Mouse (Mus musculus) forebrain, embryonic 14.5 days (tissue): ENCODE results near the gene Trpm3. TPM values are rescaled to one million over a fixed set of nuclear protein-coding genes. Genes with fewer than 3 reads are reported as not detected.
A peak's percentile ranks its signal among the peaks of the same experiment; 100 is the strongest.

Experiments
- ATAC-seq: fragments of 200-750 bp; cut with Nextera tagmentation; 2 replicates; pipeline ENCODE4 v1.8.0; 2017; ENCODE audit warnings: mild to moderate bottlenecking, moderate library complexity
- DNase-seq: peaks from one replicate; pipeline ENCODE4 v3.0.0-alpha.2; 2015; ENCODE audit warnings: low spot score
- H3K27ac ChIP-seq: fragments of 300-500 bp; sonication (generic); 2 replicates; pipeline ENCODE4 v1.5.1; 2014; ENCODE audit warnings: low read depth, mild to moderate bottlenecking, control low read depth, low read length, moderate library complexity
- H3K27me3 ChIP-seq: fragments of 300-500 bp; sonication (generic); replicated peaks from 2 replicates; pipeline ENCODE4 v1.6.1; 2014; ENCODE audit warnings: low read length, control low read depth, mixed read lengths; ENCODE audit not compliant: control insufficient read depth, insufficient read depth
- H3K36me3 ChIP-seq: fragments of 300-500 bp; sonication (generic); 2 replicates; pipeline ENCODE4 v1.6.1; 2014; ENCODE audit warnings: low read length, control low read depth; ENCODE audit not compliant: control insufficient read depth, insufficient read depth
- H3K4me1 ChIP-seq: fragments of 300-500 bp; sonication (generic); 2 replicates; pipeline ENCODE4 v1.6.1; 2014; ENCODE audit warnings: antibody characterized with exemption, low read length, control low read depth; ENCODE audit not compliant: control insufficient read depth, insufficient read depth
- H3K4me2 ChIP-seq: fragments of 300-500 bp; sonication (generic); 2 replicates; pipeline ENCODE4 v1.6.1; 2014; ENCODE audit warnings: mild to moderate bottlenecking, control low read depth, low read length
- H3K4me3 ChIP-seq: fragments of 300-500 bp; sonication (generic); 2 replicates; pipeline ENCODE4 v1.5.1; 2014; ENCODE audit warnings: low read depth, low read length, control low read depth
- H3K9ac ChIP-seq: fragments of 300-500 bp; sonication (generic); 2 replicates; pipeline ENCODE4 v1.6.1; 2014; ENCODE audit warnings: mild to moderate bottlenecking, low read length, control low read depth, moderate library complexity
- H3K9me3 ChIP-seq: fragments of 300-500 bp; sonication (generic); replicated peaks from 2 replicates; pipeline ENCODE4 v1.6.1; 2016; ENCODE audit warnings: low read length, control low read depth, mixed read lengths; ENCODE audit not compliant: control insufficient read depth
- WGBS: fragments of 180-500 bp; shearing (Covaris S2); extraction: QIAGEN DNeasy Blood & Tissue Kit; methylation state at CpG from one replicate; pipeline ENCODE4 v1.1.7; 2014; 5-methylcytosine and 5-hydroxymethylcytosine counted together
- polyA plus RNA-seq: library from polyadenylated mRNA; unstranded; fragments of >200 nt; fragmentation: Nextera tagmentation; extraction: Ambion mirVana; gene quantifications from 2 replicates; pipeline ENCODE4 v1.2.1, GENCODE M21; 2014

The Trpm3 gene
- polyA plus RNA-seq, 1 experiment from 2014 or later = 10.7 TPM

GRCm38 (mm10) chr19:22938848-22939724 is 800.2 kb downstream of the Trpm3 start:
- 38% methylated on average over 14 of the region's 14 CpGs for WGBS
- H3K4me3 ChIP-seq = no peak overlapping the region
- peak; percentile 43 for DNase-seq
- no peak overlapping the region for H3K4me2 ChIP-seq
- no peak overlapping the region for H3K27ac ChIP-seq
- ATAC-seq = peak; percentile 36; the same call in 1 of the 2 replicates
- peaks cover 10% of the 10 kb centered on the region; the same call in 1 of the 2 replicates for H3K4me1 ChIP-seq
- H3K36me3 ChIP-seq = no peaks in the 10 kb centered on the region
- no peak overlapping the region for H3K9ac ChIP-seq
- no peaks in the 10 kb centered on the region for H3K27me3 ChIP-seq
- no peaks in the 10 kb centered on the region for H3K9me3 ChIP-seq

- peaks cover 10% of the 10 kb centered on the region; the same call in 1 of the 2 replicates for H3K4me1 ChIP-seq
- no peak overlapping the region for H3K4me3 ChIP-seq
- H3K9ac ChIP-seq = no peak overlapping the region
- H3K36me3 ChIP-seq = no peaks in the 10 kb centered on the region
- no peaks in the 10 kb centered on the region for H3K27me3 ChIP-seq
- 34% methylated on average over 5 of the region's 5 CpGs for WGBS
- ATAC-seq = peak; percentile 54; the same call in 1 of the 2 replicates
- H3K4me2 ChIP-seq = no peak overlapping the region
- DNase-seq = no peak
- peak overlapping the region; percentile 6; the same call in 1 of the 2 replicates for H3K27ac ChIP-seq
- H3K9me3 ChIP-seq = no peaks in the 10 kb centered on the region
Measured at GRCm38 (mm10) chr19:22939836-22940235, 801.0 kb downstream of the Trpm3 start.

DNA sequence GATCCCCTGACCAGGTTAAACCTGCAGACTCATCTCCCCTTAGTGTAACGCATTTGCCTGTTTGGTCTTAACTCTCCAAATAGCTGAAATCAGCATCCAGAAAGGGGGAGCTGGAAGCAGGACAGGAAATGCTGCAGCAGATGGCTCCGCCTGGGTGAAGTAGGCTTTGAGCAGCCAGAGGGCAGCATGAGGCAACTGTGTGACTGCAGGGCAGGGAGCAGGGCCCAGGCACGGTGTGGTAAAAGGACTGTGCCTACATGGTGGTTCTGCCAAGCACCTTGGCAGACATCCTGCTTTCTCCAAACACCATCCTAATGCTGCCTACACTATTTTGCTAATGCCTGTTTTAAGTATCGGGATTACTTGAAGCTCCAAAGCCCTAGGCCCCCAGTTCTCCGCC is 801.6 kb downstream of the Trpm3 start:
- no peaks in the 10 kb centered on the region for H3K9me3 ChIP-seq
- peak; percentile 81 for DNase-seq
- no peaks in the 10 kb centered on the region for H3K36me3 ChIP-seq
- H3K27ac ChIP-seq = 0 out of 2 replicates have a peak overlapping the region, but pooled peaks have one; percentile 33
- H3K4me3 ChIP-seq = no peak overlapping the region
- 34% methylated on average over 5 of the region's 5 CpGs for WGBS
- no peak overlapping the region for H3K9ac ChIP-seq
- ATAC-seq = peak; percentile 88
- H3K4me2 ChIP-seq = no peak overlapping the region
- no peaks in the 10 kb centered on the region for H3K27me3 ChIP-seq
- peaks cover 10% of the 10 kb centered on the region; the same call in 1 of the 2 replicates for H3K4me1 ChIP-seq

DNA sequence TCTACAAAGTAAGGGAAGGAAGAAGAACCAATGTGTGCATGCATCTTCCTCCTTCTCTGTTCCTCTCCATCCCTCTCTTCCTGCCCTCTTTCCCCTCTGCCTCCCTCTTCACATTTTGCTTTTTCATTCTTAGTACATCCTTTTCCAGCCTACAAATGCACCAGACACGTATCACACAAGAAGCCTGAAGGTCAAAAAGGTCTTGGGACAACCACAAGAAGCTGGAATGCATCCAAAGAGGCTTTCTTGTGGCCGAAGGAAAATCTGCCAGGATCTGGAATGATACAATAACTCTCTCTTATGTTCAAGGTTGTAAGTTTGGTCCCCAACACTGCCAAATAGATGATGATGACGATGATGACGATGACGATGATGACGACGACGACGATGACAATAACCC is 802.1 kb downstream of the Trpm3 start:
- WGBS = 92% methylated on average over 9 of the region's 9 CpGs
- DNase-seq (no peak), ATAC-seq (no peak)
- Histone ChIP-seq H3K4me3 (no peak overlapping the region), H3K27me3 (no peaks in the 10 kb centered on the region), H3K4me1 (peaks cover 10% of the 10 kb centered on the region; the same call in 1 of the 2 replicates), H3K9ac (no peak overlapping the region), H3K36me3 (no peaks in the 10 kb centered on the region), H3K4me2 (no peak overlapping the region), H3K27ac (no peak overlapping the region), H3K9me3 (no peaks in the 10 kb centered on the region)

DNA sequence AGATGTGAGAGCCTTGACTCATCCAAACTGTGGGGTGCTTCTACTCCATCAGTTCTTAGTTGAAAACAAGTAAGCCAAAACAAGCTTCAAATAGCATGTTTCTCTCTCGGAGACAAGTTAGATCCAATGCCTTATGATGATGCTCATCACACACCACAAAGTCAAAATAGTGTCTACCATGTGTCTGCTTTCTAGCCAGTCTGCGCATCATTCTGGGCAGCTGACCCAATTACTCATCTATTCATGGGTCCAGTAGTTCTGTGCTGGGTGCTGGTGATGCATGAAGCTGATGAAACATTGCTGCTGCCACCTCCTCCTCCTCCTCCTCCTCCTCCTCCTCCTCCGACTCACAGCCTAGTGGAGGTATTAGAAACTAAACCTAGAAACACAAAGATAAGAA is 813.6 kb downstream of the Trpm3 start:
- ATAC-seq (no peak), DNase-seq (no peak)
- 87% methylated on average over 3 of the region's 3 CpGs for WGBS

GRCm38 (mm10) chr19:22953191-22953590 is 814.3 kb downstream of the Trpm3 start:
- ATAC-seq = no peak
- Histone ChIP-seq H3K4me2 (no peak overlapping the region), H3K9ac (no peak overlapping the region), H3K27me3 (no peaks in the 10 kb centered on the region), H3K36me3 (no peaks in the 10 kb centered on the region), H3K27ac (no peak overlapping the region), H3K4me1 (no peaks in the 10 kb centered on the region), H3K9me3 (no peaks in the 10 kb centered on the region; the same call in 1 of the 2 replicates), H3K4me3 (no peak overlapping the region)
- no peak for DNase-seq
- WGBS = 83% methylated on average over 4 of the region's 4 CpGs

More for the DNA sequence above, 813.6 kb downstream of the Trpm3 start:
- Histone ChIP-seq H3K9ac (no peak overlapping the region), H3K9me3 (no peaks in the 10 kb centered on the region; the same call in 1 of the 2 replicates), H3K4me2 (no peak overlapping the region), H3K27ac (no peak overlapping the region), H3K36me3 (no peaks in the 10 kb centered on the region), H3K4me3 (no peak overlapping the region), H3K27me3 (no peaks in the 10 kb centered on the region), H3K4me1 (no peaks in the 10 kb centered on the region)

GRCm38 (mm10) chr19:22958414-22958813 is 819.6 kb downstream of the Trpm3 start:
- no peak overlapping the region for H3K9ac ChIP-seq
- no peaks in the 10 kb centered on the region; the same call in 1 of the 2 replicates for H3K4me1 ChIP-seq
- H3K27me3 ChIP-seq = no peaks in the 10 kb centered on the region
- H3K9me3 ChIP-seq = no peaks in the 10 kb centered on the region
- H3K36me3 ChIP-seq = no peaks in the 10 kb centered on the region
- 0 out of 2 replicates have a peak, but pooled peaks have one; percentile 34 for ATAC-seq
- WGBS = 45% methylated on average over 4 of the region's 4 CpGs
- H3K27ac ChIP-seq = no peak overlapping the region
- H3K4me3 ChIP-seq = no peak overlapping the region
- DNase-seq = no peak
- H3K4me2 ChIP-seq = no peak overlapping the region

DNA sequence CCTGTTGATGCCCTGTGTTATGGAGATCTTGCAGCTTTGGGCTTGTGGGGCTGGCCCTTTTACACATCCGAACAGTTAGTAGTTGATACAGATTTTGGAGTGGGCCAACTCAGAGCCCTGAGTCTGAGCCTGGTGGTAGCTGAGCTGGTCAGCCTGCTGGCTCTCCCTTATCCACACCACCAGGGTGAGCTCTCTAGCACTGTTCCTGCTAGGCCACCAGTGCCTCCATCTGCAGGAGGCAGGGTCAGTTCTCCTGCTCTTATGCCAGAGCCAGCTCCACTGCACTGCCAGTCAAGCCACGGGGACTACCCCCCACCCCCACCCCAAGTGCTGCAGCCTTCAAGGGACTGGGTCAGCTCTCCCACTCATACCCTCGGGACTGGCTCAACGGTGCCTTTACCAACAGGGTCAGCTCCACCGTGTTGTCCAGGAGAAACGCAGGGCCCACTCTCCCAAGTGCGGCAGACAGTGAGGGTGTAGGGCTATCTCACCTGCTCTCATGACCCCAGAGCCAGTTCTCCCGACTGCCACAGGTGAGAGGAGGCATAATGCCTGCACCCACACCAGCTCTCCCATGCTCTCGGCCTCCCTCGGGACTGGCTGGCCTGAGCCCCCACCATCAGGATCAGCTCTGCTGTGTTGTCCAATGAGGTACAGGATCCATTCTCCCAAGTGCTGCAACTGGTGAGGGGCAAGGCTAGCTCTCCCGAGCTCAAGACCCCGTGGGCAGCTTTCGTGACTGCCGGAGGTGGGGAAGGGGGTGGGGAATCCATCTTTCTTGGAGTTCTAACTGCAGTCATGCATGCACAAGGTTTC is 821.8 kb downstream of the Trpm3 start:
- H3K27ac ChIP-seq = no peak overlapping the region
- H3K36me3 ChIP-seq = no peaks in the 10 kb centered on the region
- ATAC-seq (0 out of 2 replicates have a peak, but pooled peaks have one; percentile 10), DNase-seq (no peak)
- 73% methylated on average over 14 of the region's 14 CpGs for WGBS
- H3K27me3 ChIP-seq = no peaks in the 10 kb centered on the region
- no peak overlapping the region for H3K9ac ChIP-seq
- no peak overlapping the region for H3K4me3 ChIP-seq
- H3K4me2 ChIP-seq = no peak overlapping the region
- H3K9me3 ChIP-seq = no peaks in the 10 kb centered on the region
- H3K4me1 ChIP-seq = no peaks in the 10 kb centered on the region; the same call in 1 of the 2 replicates
